Mouse (Mus musculus): ENCODE data around the gene Tm4sf1.

- TF ChIP-seq POLR2A (IDR thresholded peaks at IDR 0.05; ENCODE audit: insufficient read length, low read depth): no peak
- TF ChIP-seq MAX (IDR thresholded peaks at IDR 0.05; ENCODE audit: low read depth): no peak
- no peak for TF ChIP-seq MYOD1 (IDR thresholded peaks at IDR 0.05; ENCODE audit: control insufficient read depth in 1 of 3, insufficient read length in 2 of 3, low read depth in 2 of 3)
Measured at GRCm38 (mm10) chr3:57288944-57289491, 12.8 kb downstream of the Tm4sf1 start.
